Mouse (Mus musculus) cerebellum, postnatal 10 days (tissue): Measurements from ENCODE around the gene Enkur.

Source experiments
- DNase-seq, 2 experiments: peaks; one replicate each; pipeline ENCODE4 v3.0.0; 2021; ENCODE audit warnings: mixed read lengths in 2 of 2

The Enkur gene

DNA sequence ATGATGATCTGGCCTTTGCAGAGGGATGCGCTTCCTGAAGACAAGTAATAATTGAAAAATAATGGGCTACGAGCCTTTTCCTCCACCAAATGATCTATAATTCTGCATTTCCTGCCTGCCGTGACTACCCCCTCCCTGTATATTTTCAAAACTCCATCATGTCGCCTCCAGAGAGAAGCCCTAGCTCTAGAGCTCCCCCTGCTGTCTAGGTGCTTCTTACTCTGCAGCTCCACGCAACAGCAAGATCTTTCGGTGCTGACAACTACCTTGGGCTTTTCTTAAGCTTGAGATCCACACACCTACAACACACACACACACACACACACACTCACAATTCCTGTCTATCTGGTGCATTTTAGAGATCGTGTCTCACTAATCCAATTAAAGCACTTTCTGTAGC lies 17.6 kb downstream of the Enkur start:
- peak; percentile 80 to 81 for DNase-seq

DNA sequence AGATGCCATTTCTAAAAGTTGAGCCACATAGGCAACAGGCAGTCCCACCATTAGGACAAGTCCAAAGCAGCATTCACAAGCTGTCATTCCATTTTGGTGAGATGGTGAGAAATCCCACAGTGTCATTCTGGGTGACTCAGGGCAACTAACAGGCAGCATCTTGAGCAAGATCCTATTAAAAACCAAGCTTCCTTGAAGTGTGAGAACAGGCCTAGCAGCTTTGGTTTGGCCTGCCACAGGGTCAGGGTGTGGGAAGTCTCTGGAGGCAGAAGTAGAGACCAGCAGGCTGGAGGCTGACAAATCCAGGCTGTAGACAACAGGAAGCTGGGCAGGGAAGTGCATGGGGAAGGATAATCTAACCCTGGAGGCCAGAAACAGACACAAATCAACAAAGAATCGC lies 22.4 kb downstream of the Enkur start:
- DNase-seq: no peak

DNA sequence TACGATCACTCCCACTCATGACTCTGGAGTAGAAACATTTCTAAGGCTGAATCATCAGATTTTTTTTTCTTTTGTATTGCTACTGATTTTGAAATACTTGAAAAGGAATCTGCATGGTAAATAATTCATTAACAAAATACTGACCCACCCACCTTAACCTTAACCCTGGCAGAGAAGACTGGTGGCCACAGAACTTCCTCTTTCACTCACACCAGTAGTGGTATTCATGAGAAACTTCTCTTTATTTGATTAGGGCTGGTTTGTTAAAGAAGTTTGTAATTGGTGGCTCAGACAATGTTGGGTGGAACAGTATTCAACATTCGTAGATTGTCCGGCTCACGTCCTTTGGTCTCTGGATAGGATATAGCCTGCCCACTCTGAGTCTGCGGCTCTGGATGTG lies 26.0 kb downstream of the Enkur start:
- DNase-seq: no peak

DNA sequence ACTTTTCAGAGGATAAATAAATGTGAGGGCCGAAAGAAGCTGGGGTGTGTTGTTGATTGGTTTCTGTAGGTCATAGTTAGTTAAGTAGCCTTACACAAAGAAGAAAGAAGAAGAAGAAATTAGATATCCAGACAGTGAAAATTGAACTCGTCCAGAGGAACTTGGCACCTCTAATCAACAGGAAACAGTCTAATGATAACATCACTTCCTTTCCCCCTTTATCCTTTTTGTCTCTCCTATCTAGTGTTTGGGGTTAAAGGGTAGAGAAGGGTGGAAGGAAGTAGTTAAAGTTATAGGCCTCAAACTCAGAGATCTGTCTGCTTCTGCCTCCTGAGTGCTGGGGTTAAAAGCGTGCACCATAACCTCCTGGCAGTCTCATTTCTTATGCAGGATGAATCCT lies 32.4 kb downstream of the Enkur start:
- DNase-seq: no peak

DNA sequence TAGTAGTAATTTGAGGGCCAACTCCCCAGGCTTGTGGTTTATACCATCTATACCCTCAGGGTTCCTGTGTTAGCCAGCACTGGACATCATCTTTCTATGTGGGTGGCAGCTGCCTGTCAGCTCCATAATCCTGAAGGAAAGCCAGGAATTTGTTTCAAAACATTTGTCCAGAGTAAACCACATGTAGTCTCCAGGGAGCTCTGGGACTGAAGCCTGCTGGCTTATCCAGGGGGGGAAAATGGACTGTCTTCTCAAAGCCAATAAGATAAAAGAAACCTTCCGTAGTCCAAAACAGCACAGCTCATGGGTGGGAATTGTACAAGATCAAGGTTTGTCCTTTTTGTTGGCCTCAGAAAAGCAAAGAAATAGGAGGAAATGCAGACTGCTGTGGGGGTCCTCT lies 37.2 kb downstream of the Enkur start:
- no peak for DNase-seq

DNA sequence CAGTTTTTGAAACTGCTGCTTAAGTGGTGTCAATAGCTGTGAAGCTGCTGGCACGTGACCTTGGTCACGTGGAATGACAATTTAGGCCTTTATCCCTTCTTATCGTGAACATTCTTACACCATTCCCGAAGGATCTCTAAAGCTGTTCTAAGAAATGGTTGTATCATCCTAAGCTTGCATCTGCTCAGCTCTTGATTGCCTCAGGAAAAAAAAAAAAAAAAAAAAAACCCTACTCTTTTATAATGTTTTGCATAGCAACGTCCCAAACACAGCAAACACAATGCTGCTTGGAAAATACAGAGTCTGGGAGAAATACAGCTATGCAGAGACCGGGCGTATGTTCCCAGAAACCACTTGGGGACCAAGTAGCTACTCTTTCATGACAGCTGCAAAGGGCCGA lies 40.9 kb downstream of the Enkur start:
- DNase-seq: no peak

DNA sequence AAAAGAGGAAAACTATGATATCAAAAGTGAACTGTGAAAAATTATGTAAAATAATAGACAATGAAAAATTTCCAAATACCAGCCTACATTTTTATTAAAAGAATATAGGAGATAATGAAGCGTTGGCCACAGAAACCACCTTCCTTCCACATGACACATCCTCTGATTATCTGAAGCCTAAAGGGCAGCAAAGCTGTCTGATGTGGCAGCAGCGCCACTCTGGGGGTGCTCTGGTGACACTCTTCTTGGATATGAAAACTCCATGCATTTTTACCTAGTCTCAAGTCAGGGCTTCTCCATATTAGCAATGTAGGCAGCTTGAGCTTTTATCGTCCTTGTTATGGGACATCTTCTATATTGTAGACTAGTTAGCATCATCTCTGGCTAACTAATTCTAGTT lies 51.7 kb downstream of the Enkur start:
- DNase-seq: peak; percentile 13 to 22

DNA sequence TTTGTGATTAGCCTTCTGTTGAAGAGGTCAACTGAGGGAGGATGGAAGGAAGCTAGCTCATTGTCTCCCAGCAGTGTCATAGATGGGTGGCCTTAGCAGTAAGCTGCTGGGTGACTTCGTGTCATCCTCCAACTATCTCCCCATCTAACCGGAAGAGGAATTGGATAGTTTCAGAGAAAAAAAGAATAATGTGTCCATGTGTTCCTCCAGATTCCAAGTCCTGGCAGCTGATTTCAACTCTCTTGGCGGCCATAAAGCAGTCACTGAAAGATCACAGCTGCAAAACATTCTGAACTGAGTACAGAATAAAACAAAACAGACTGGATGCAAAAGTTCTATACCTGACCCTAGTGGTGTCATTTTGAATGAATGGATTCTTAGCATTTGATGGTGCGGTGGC lies 58.0 kb downstream of the Enkur start:
- DNase-seq: no peak

DNA sequence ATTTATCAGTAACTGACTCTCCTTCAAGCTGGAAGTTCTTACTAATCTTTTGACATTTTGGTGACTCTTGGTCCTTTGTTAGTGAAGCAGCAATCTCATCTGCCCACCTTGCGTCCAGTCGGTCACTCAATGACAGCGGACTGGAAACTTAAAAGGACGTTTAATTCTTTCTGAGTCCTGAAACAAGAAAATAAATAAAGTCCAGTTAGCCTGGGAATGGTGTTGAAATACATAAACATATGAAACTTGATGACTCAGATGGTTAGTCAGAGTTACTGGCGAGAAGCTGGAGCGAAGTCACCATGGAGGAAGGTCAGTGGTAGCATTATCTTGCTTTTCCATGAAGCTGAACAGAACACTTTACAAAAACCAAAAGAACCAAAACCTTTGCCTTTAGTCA lies 58.7 kb downstream of the Enkur start:
- no peak for DNase-seq

DNA sequence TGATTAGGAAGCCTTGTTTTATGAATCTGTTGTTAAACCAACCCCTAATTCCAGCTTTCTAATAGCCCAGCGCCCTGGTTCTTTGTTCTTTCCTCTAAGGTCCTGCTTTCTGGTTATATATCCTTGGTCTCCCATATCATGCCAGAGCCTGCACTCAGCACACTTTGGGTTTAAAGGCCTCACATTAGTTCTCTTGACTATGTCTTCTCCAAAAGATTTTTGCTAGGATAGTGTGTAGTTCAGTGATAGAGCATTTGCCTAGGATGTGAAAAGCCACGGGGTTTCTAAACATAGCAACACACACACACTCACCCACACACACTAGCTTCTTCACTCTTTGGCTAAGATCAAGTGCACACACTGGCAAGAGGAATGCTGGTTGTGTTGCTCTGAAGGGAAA lies 62.5 kb downstream of the Enkur start:
- DNase-seq: peak in 1 of 2 experiments; percentile 27

DNA sequence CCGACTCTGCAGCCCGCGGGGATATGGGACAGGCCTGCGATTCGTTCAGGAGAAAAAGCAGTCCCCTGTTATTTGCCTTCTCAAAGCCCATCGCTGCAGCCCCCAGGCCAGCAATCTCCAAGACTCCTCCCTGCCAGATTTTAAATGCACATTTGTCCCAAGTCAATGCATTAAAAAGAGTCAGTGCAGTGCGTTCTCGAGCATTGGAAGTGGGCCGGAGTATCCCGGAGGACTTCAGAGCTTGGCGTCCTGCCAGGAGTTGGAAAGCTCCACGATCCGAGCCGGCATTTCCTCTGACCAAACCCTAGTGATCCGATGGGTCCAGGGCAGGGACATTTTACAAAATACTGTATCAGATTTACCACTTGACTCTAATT lies 63.0 kb downstream of the Enkur start:
- DNase-seq: peak; percentile 93 to 94

DNA sequence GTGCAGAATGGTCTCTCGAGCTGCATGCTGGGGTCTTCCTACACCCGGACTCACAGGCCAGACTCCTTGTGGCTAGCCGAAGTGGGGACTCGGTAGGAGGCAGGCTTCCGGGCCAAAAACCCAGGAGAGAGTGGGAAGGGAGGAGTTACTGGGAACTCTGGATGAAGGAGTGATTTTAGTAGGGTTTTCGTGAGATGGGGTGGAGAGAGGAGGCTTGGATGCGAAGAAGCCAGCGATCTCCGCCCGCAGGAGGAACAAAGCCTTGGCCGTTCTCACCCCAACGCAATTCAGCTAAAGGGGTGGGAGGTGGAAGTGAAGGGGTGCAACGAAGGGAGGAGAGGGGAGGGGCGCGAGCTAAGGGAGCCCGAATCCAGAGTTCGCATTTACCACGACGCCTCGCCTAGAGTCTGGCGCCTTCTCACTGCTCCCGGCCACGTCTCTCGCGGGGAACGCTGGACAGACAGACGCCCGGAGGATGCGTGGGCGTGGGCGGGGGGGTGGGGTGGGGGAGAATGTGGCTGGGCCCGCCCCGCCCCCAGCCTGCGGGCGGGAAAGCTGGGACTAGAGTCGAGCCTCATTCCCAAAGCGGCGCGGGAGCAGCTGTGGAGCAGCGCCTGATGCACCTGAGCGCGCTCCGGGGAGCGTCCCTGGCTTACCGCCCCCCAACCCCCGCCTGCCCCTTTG lies 63.5 kb downstream of the Enkur start:
- peak; percentile 76 to 78 for DNase-seq

DNA sequence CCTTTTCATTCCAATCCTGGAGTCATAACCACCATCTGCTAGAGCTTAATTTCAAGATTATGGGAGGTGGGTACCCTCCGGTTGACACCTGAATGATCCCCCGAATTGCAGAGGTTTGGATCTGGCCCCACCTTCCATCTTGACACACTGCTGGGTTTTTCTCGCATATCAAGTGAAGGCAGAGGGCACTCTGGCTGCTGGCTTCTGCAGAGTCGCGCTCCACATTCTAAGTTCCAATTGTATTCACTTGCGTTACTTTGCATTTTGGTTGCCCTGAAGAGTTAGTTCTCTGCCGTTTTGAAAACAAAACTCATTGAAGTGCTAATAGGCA lies 64.0 kb downstream of the Enkur start:
- DNase-seq: no peak
